Mouse (Mus musculus): ENCODE measurements around the gene Ablim1.

GRCm38 (mm10) chr19:57124138-57124519 lies 190.6 kb downstream of the Ablim1 start:
- TF ChIP-seq TAL1 (IDR thresholded peaks at IDR 0.05; ENCODE audit: low read length) (no peak), GATA1 (IDR thresholded peaks at IDR 0.05; ENCODE audit: low read length) (no peak)
